Mouse (Mus musculus): ENCODE data around the gene Fkbp4. TPM values are rescaled to one million over a fixed set of nuclear protein-coding genes. Genes with fewer than 3 reads are reported as not detected.

Fkbp4 gene
- polyA plus RNA-seq, 1 experiment from 2014 or later, result 180 TPM

GRCm38 (mm10) chr6:128460729-128461503, 22.4 kb upstream of the Fkbp4 start:
- 82% methylated on average over 14 of the region's 14 CpGs for WGBS
- no peak overlapping the region for H3K4me3 ChIP-seq (ENCODE audit: low read depth, low read length)
- H3K9ac ChIP-seq (ENCODE audit: low read length), result no peak overlapping the region
- TF ChIP-seq EP300 (optimal IDR thresholded peaks at IDR 0.05), result no peak
- H3K27ac ChIP-seq (replicated peaks), result no peak overlapping the region
- no peaks in the 10 kb centered on the region for H3K36me3 ChIP-seq (ENCODE audit: control insufficient read depth, insufficient read depth, low read length)
- ATAC-seq (ENCODE audit: low FRiP score, low TSS enrichment), result no peak
- H3K9me3 ChIP-seq (ENCODE audit: control insufficient read depth, low read length), result no peaks in the 10 kb centered on the region
- DNase-seq (ENCODE audit: low spot score), result no peak
- no peaks in the 10 kb centered on the region for H3K27me3 ChIP-seq (ENCODE audit: control insufficient read depth, insufficient read depth, low read length)
- H3K4me1 ChIP-seq (replicated peaks; ENCODE audit: control insufficient read depth, insufficient read depth), result no peaks in the 10 kb centered on the region
- no peak overlapping the region for H3K4me2 ChIP-seq (replicated peaks; ENCODE audit: low read depth)

- WGBS, result 55% methylated on average over 2 of the region's 2 CpGs
- Histone ChIP-seq H3K36me3 (ENCODE audit: control insufficient read depth, insufficient read depth, low read length) (no peaks in the 10 kb centered on the region), H3K27ac (replicated peaks) (no peak overlapping the region), H3K27me3 (ENCODE audit: control insufficient read depth, insufficient read depth, low read length) (no peaks in the 10 kb centered on the region), H3K9me3 (ENCODE audit: control insufficient read depth, low read length) (no peaks in the 10 kb centered on the region), H3K4me2 (replicated peaks; ENCODE audit: low read depth) (no peak overlapping the region), H3K4me1 (replicated peaks; ENCODE audit: control insufficient read depth, insufficient read depth) (no peaks in the 10 kb centered on the region), H3K9ac (ENCODE audit: low read length) (no peak overlapping the region), H3K4me3 (ENCODE audit: low read depth, low read length) (no peak overlapping the region)
- no peak for TF ChIP-seq CTCF (IDR thresholded peaks at IDR 0.05; ENCODE audit: low read depth)
- no peak for TF ChIP-seq EP300 (optimal IDR thresholded peaks at IDR 0.05)
- ATAC-seq (ENCODE audit: low FRiP score, low TSS enrichment) (no peak), DNase-seq (ENCODE audit: low spot score) (no peak)
Measured at GRCm38 (mm10) chr6:128460321-128460720, 21.8 kb upstream of the Fkbp4 start.

- no peaks in the 10 kb centered on the region for H3K36me3 ChIP-seq (ENCODE audit: control insufficient read depth, insufficient read depth, low read length)
- H3K4me1 ChIP-seq (replicated peaks; ENCODE audit: control insufficient read depth, insufficient read depth), result no peaks in the 10 kb centered on the region
- H3K4me3 ChIP-seq (ENCODE audit: low read depth, low read length), result no peak overlapping the region
- no peaks in the 10 kb centered on the region for H3K9me3 ChIP-seq (ENCODE audit: control insufficient read depth, low read length)
- no peaks in the 10 kb centered on the region for H3K27me3 ChIP-seq (ENCODE audit: control insufficient read depth, insufficient read depth, low read length)
- WGBS, result 74% methylated on average over 5 of the region's 5 CpGs
- no peak for ATAC-seq (ENCODE audit: low FRiP score, low TSS enrichment)
- no peak overlapping the region for H3K27ac ChIP-seq (replicated peaks)
- no peak overlapping the region for H3K9ac ChIP-seq (ENCODE audit: low read length)
- no peak for DNase-seq (ENCODE audit: low spot score)
- no peak overlapping the region for H3K4me2 ChIP-seq (replicated peaks; ENCODE audit: low read depth)
- TF ChIP-seq EP300 (optimal IDR thresholded peaks at IDR 0.05), result no peak
Measured at GRCm38 (mm10) chr6:128457186-128457585, 18.7 kb upstream of the Fkbp4 start.

GRCm38 (mm10) chr6:128455835-128456605, 17.5 kb upstream of the Fkbp4 start:
- Histone ChIP-seq H3K36me3 (ENCODE audit: control insufficient read depth, insufficient read depth, low read length) (no peaks in the 10 kb centered on the region), H3K9ac (ENCODE audit: low read length) (no peak overlapping the region), H3K9me3 (ENCODE audit: control insufficient read depth, low read length) (no peaks in the 10 kb centered on the region), H3K27me3 (ENCODE audit: control insufficient read depth, insufficient read depth, low read length) (no peaks in the 10 kb centered on the region), H3K4me1 (replicated peaks; ENCODE audit: control insufficient read depth, insufficient read depth) (no peaks in the 10 kb centered on the region), H3K27ac (replicated peaks) (no peak overlapping the region), H3K4me2 (replicated peaks; ENCODE audit: low read depth) (no peak overlapping the region), H3K4me3 (ENCODE audit: low read depth, low read length) (no peak overlapping the region)
- DNase-seq (ENCODE audit: low spot score) (no peak), ATAC-seq (ENCODE audit: low FRiP score, low TSS enrichment) (no peak)
- 62% methylated on average over 12 of the region's 12 CpGs for WGBS
- no peak for TF ChIP-seq EP300 (optimal IDR thresholded peaks at IDR 0.05)
- TF ChIP-seq CTCF (IDR thresholded peaks at IDR 0.05; ENCODE audit: low read depth), result no peak

- WGBS, result 89% methylated on average over 5 of the region's 5 CpGs
- Histone ChIP-seq H3K36me3 (ENCODE audit: control insufficient read depth, insufficient read depth, low read length) (no peaks in the 10 kb centered on the region), H3K27me3 (ENCODE audit: control insufficient read depth, insufficient read depth, low read length) (no peaks in the 10 kb centered on the region), H3K9me3 (ENCODE audit: control insufficient read depth, low read length) (no peaks in the 10 kb centered on the region), H3K27ac (replicated peaks) (no peak overlapping the region), H3K4me1 (replicated peaks; ENCODE audit: control insufficient read depth, insufficient read depth) (no peaks in the 10 kb centered on the region), H3K4me3 (ENCODE audit: low read depth, low read length) (no peak overlapping the region), H3K9ac (ENCODE audit: low read length) (no peak overlapping the region), H3K4me2 (replicated peaks; ENCODE audit: low read depth) (no peak overlapping the region)
- ATAC-seq (ENCODE audit: low FRiP score, low TSS enrichment), result no peak
- no peak for TF ChIP-seq EP300 (optimal IDR thresholded peaks at IDR 0.05)
- TF ChIP-seq CTCF (IDR thresholded peaks at IDR 0.05; ENCODE audit: low read depth), result no peak
- no peak for DNase-seq (ENCODE audit: low spot score)
Measured at GRCm38 (mm10) chr6:128447063-128447462, 8.6 kb upstream of the Fkbp4 start.
